Mouse (Mus musculus) hindbrain, embryonic 15.5 days (tissue): Measurements from ENCODE around the gene Igf2bp3. TPM values are rescaled to one million over a fixed set of nuclear protein-coding genes. Genes with fewer than 3 reads are reported as not detected.
A peak's percentile ranks its signal among the peaks of the same experiment; 100 is the strongest.

Source experiments
- ATAC-seq: fragments of 200-750 bp; cut with Nextera tagmentation; 2 replicates; pipeline ENCODE4 v1.8.0; 2017; ENCODE audit warnings: low read depth, moderate number of reproducible peaks, moderate TSS enrichment; ENCODE audit not compliant: low FRiP score
- H3K27ac ChIP-seq: fragments of 300-500 bp; sonication (generic); replicated peaks from 2 replicates; pipeline ENCODE4 v1.5.1; 2015; ENCODE audit warnings: mild to moderate bottlenecking, inconsistent platforms
- H3K27me3 ChIP-seq: fragments of 300-500 bp; sonication (generic); 2 replicates; pipeline ENCODE4 v1.6.1; 2015; ENCODE audit warnings: control low read depth, inconsistent platforms
- H3K36me3 ChIP-seq: fragments of 300-500 bp; sonication (generic); 2 replicates; pipeline ENCODE4 v1.6.1; 2015; ENCODE audit warnings: control low read depth, inconsistent platforms
- H3K4me1 ChIP-seq: fragments of 300-500 bp; sonication (generic); replicated peaks from 2 replicates; pipeline ENCODE4 v1.6.1; 2015; ENCODE audit warnings: control low read depth, inconsistent platforms
- H3K4me2 ChIP-seq: fragments of 300-500 bp; sonication (generic); 2 replicates; pipeline ENCODE4 v1.6.1; 2015; ENCODE audit warnings: moderate library complexity, mild to moderate bottlenecking, inconsistent platforms
- H3K4me3 ChIP-seq: fragments of 300-500 bp; sonication (generic); 2 replicates; pipeline ENCODE4 v1.5.1; 2015; ENCODE audit warnings: mild to moderate bottlenecking, inconsistent platforms
- H3K9ac ChIP-seq: fragments of 300-500 bp; sonication (generic); 2 replicates; pipeline ENCODE4 v1.6.1; 2015; ENCODE audit warnings: inconsistent platforms
- H3K9me3 ChIP-seq: fragments of 300-500 bp; sonication (generic); 2 replicates; pipeline ENCODE4 v1.6.1; 2016; ENCODE audit warnings: control low read depth, inconsistent platforms
- WGBS: fragments of 180-500 bp; shearing (Covaris S2); methylation state at CpG from one replicate; pipeline ENCODE4 v1.1.7; 2015; 5-methylcytosine and 5-hydroxymethylcytosine counted together
- polyA plus RNA-seq: library from polyadenylated mRNA; unstranded; fragments of >200 nt; fragmentation: Nextera tagmentation; extraction: Ambion mirVana; gene quantifications from 2 replicates; pipeline ENCODE4 v1.2.1, GENCODE M21; 2015

Igf2bp3 gene
- polyA plus RNA-seq, 1 experiment from 2014 or later, result 24.9 TPM

GRCm38 (mm10) chr6:49116241-49116640 lies 98.5 kb downstream of the Igf2bp3 start:
- Histone ChIP-seq H3K9ac (no peak overlapping the region), H3K4me2 (no peak overlapping the region), H3K4me1 (peaks cover 11% of the 10 kb centered on the region; the same call in 1 of the 2 replicates), H3K4me3 (no peak overlapping the region), H3K36me3 (no peaks in the 10 kb centered on the region), H3K27ac (no peak overlapping the region), H3K27me3 (no peaks in the 10 kb centered on the region), H3K9me3 (no peaks in the 10 kb centered on the region)
- no peak for ATAC-seq
- WGBS, result 94% methylated on average over 8 of the region's 8 CpGs

- no peak for ATAC-seq
- Histone ChIP-seq H3K27ac (no peak overlapping the region), H3K27me3 (no peaks in the 10 kb centered on the region), H3K4me2 (no peak overlapping the region), H3K36me3 (no peaks in the 10 kb centered on the region), H3K9me3 (no peaks in the 10 kb centered on the region), H3K9ac (no peak overlapping the region), H3K4me1 (peaks cover 11% of the 10 kb centered on the region; the same call in 1 of the 2 replicates), H3K4me3 (no peak overlapping the region)
- 78% methylated on average over 5 of the region's 5 CpGs for WGBS
Measured at GRCm38 (mm10) chr6:49115550-49115949, 99.2 kb downstream of the Igf2bp3 start.

- Histone ChIP-seq H3K4me1 (0 out of 2 replicates have a peak, but pooled peaks cover under 1% of the 10 kb centered on the region), H3K27ac (no peak overlapping the region), H3K9ac (no peak overlapping the region), H3K9me3 (no peaks in the 10 kb centered on the region), H3K36me3 (no peaks in the 10 kb centered on the region), H3K4me2 (no peak overlapping the region), H3K4me3 (no peak overlapping the region), H3K27me3 (no peaks in the 10 kb centered on the region)
- WGBS, result 94% methylated on average over 6 of the region's 6 CpGs
- ATAC-seq, result no peak
Measured at GRCm38 (mm10) chr6:49114457-49114856, 100.3 kb downstream of the Igf2bp3 start.

- Histone ChIP-seq H3K9me3 (no peaks in the 10 kb centered on the region), H3K27me3 (no peaks in the 10 kb centered on the region), H3K36me3 (no peaks in the 10 kb centered on the region), H3K9ac (no peak overlapping the region), H3K4me3 (no peak overlapping the region), H3K4me1 (no peaks in the 10 kb centered on the region), H3K27ac (no peak overlapping the region), H3K4me2 (no peak overlapping the region)
- 80% methylated on average over 7 of the region's 7 CpGs for WGBS
- ATAC-seq, result no peak
Measured at GRCm38 (mm10) chr6:49113895-49114294, 100.9 kb downstream of the Igf2bp3 start.

- H3K27me3 ChIP-seq, result no peaks in the 10 kb centered on the region
- H3K4me2 ChIP-seq, result no peak overlapping the region
- ATAC-seq, result no peak
- 86% methylated on average over 2 of the region's 2 CpGs for WGBS
- H3K27ac ChIP-seq, result no peak overlapping the region
- no peak overlapping the region for H3K4me3 ChIP-seq
- H3K9ac ChIP-seq, result no peak overlapping the region
- H3K9me3 ChIP-seq, result no peaks in the 10 kb centered on the region
- no peaks in the 10 kb centered on the region for H3K4me1 ChIP-seq
- peaks cover 10% of the 10 kb centered on the region for H3K36me3 ChIP-seq
Measured at GRCm38 (mm10) chr6:49109196-49109595, 105.6 kb downstream of the Igf2bp3 start.

- 88% methylated on average over 15 of the region's 15 CpGs for WGBS
- no peaks in the 10 kb centered on the region for H3K9me3 ChIP-seq
- ATAC-seq, result no peak
- H3K4me3 ChIP-seq, result no peak overlapping the region
- H3K4me1 ChIP-seq, result no peaks in the 10 kb centered on the region
- no peak overlapping the region for H3K4me2 ChIP-seq
- H3K9ac ChIP-seq, result no peak overlapping the region
- peaks cover 10% of the 10 kb centered on the region for H3K36me3 ChIP-seq
- H3K27me3 ChIP-seq, result no peaks in the 10 kb centered on the region
- H3K27ac ChIP-seq, result no peak overlapping the region
Measured at GRCm38 (mm10) chr6:49106746-49107500, 107.8 kb downstream of the Igf2bp3 start.

- H3K27ac ChIP-seq, result no peak overlapping the region
- H3K9me3 ChIP-seq, result no peaks in the 10 kb centered on the region
- ATAC-seq, result no peak
- no peak overlapping the region for H3K4me2 ChIP-seq
- no peaks in the 10 kb centered on the region for H3K27me3 ChIP-seq
- peaks cover 21% of the 10 kb centered on the region for H3K4me1 ChIP-seq
- 84% methylated on average over 1 of the region's 1 CpGs for WGBS
- 0 out of 2 replicates have a peak, but pooled peaks cover 2% of the 10 kb centered on the region for H3K36me3 ChIP-seq
- no peak overlapping the region for H3K9ac ChIP-seq
- H3K4me3 ChIP-seq, result no peak overlapping the region
Measured at GRCm38 (mm10) chr6:49099086-49099485, 115.7 kb downstream of the Igf2bp3 start.

- Histone ChIP-seq H3K27ac (peak overlapping the region; percentile 52; the same call in 1 of the 2 replicates), H3K9me3 (no peaks in the 10 kb centered on the region), H3K4me1 (peaks cover 21% of the 10 kb centered on the region), H3K9ac (no peak overlapping the region), H3K27me3 (no peaks in the 10 kb centered on the region), H3K4me3 (no peak overlapping the region), H3K36me3 (peaks cover 14% of the 10 kb centered on the region), H3K4me2 (no peak overlapping the region)
- no peak for ATAC-seq
- WGBS, result 67% methylated on average over 5 of the region's 5 CpGs
Measured at GRCm38 (mm10) chr6:49097596-49098110, 117.1 kb downstream of the Igf2bp3 start.

- Histone ChIP-seq H3K27ac (peak overlapping the region; percentile 60), H3K4me1 (peaks cover 21% of the 10 kb centered on the region), H3K4me2 (peak overlapping the region; percentile 21), H3K36me3 (peaks cover 18% of the 10 kb centered on the region), H3K9me3 (no peaks in the 10 kb centered on the region), H3K9ac (no peak overlapping the region), H3K27me3 (no peaks in the 10 kb centered on the region), H3K4me3 (no peak overlapping the region)
- peak; percentile 71 for ATAC-seq
- WGBS, result 37% methylated on average over 13 of the region's 13 CpGs
Measured at GRCm38 (mm10) chr6:49096933-49097461, 117.8 kb downstream of the Igf2bp3 start.

GRCm38 (mm10) chr6:49096421-49096820 lies 118.3 kb downstream of the Igf2bp3 start:
- no peaks in the 10 kb centered on the region for H3K27me3 ChIP-seq
- H3K9me3 ChIP-seq, result no peaks in the 10 kb centered on the region
- no peak overlapping the region for H3K4me3 ChIP-seq
- no peak overlapping the region for H3K4me2 ChIP-seq
- peaks cover 21% of the 10 kb centered on the region for H3K4me1 ChIP-seq
- H3K9ac ChIP-seq, result no peak overlapping the region
- H3K27ac ChIP-seq, result peak overlapping the region; percentile 60; the same call in 1 of the 2 replicates
- peaks cover 24% of the 10 kb centered on the region for H3K36me3 ChIP-seq
- 75% methylated on average over 7 of the region's 7 CpGs for WGBS
- no peak for ATAC-seq

GRCm38 (mm10) chr6:49094968-49095367 lies 119.8 kb downstream of the Igf2bp3 start:
- peaks cover 21% of the 10 kb centered on the region for H3K4me1 ChIP-seq
- ATAC-seq, result no peak
- H3K4me3 ChIP-seq, result no peak overlapping the region
- H3K27me3 ChIP-seq, result no peaks in the 10 kb centered on the region
- no peaks in the 10 kb centered on the region for H3K9me3 ChIP-seq
- no peak overlapping the region for H3K27ac ChIP-seq
- peaks cover 34% of the 10 kb centered on the region for H3K36me3 ChIP-seq
- H3K4me2 ChIP-seq, result no peak overlapping the region
- WGBS, result 94% methylated on average over 10 of the region's 10 CpGs
- H3K9ac ChIP-seq, result no peak overlapping the region

GRCm38 (mm10) chr6:49083008-49083407 lies 131.7 kb downstream of the Igf2bp3 start:
- Histone ChIP-seq H3K27me3 (no peaks in the 10 kb centered on the region), H3K4me2 (no peak overlapping the region), H3K9ac (no peak overlapping the region), H3K4me3 (no peak overlapping the region), H3K9me3 (no peaks in the 10 kb centered on the region), H3K4me1 (no peaks in the 10 kb centered on the region), H3K27ac (no peak overlapping the region), H3K36me3 (peaks cover 34% of the 10 kb centered on the region)
- no peak for ATAC-seq
- 95% methylated on average over 4 of the region's 4 CpGs for WGBS
